Mouse (Mus musculus): Measurements from ENCODE around the gene Cacna1b.

- TF ChIP-seq CTCF (IDR thresholded peaks at IDR 0.05; ENCODE audit: extremely low read depth, insufficient read depth, low read length): 0 out of 2 replicates have a peak, but pooled peaks have one; percentile 31
- TF ChIP-seq POLR2A (IDR thresholded peaks at IDR 0.05; ENCODE audit: extremely low read depth, insufficient read depth, low read length): no peak
These were observed 83.8 kb downstream of the Cacna1b start for GRCm38 (mm10) chr2:24679012-24679651.
